In the genomic region with DNA sequence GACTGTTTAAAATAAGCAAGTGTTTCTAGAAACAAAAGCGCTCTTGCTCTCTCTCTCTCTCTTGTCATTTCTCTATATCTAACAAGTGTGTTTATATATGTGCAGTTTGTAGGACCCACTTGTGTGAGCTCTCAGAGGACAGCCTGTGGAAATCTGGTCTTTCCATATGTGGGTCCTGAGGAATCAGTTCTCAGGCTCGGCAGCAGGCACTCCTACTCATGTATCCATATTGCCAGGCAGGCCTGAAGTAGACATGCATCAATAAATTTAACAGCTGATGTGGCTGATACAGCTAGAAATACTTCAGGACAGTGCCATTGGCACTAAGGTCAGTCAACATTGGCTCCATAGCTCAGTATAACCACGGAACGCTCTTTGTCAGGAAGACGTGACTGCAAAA, we compare ENCODE assay signal across 17 mouse cellular contexts. TPM values are rescaled to one million over a fixed set of nuclear protein-coding genes. Genes with fewer than 3 reads are reported as not detected.
DNase-seq lines count a peak whose midpoint lies in the region.
"Had no signal": no experiment of that assay in that cellular context is flagged by ENCODE, and none has a peak within 500 bp of the region (broad histone marks: within the 10 kb centered on the region; RNA-seq: fewer than 3 reads in every experiment).

No protein-coding gene starts in this region.

- peak; percentile 37 for DNase-seq in heart, adult 11 months
- no peak for DNase-seq in heart, postnatal 4 days
- peak; percentile 21 to 62 for DNase-seq in layer of hippocampus, adult 18-20 months (ENCODE audit: low spot score in 2 of 2)
- DNase-seq in layer of hippocampus, adult 8-10 months (ENCODE audit: low spot score in 2 of 2), result no peak
- peak; percentile 53 for DNase-seq in layer of hippocampus, adult 9-11 months
- DNase-seq in layer of hippocampus, adult 9-10 months (ENCODE audit: low spot score), result no peak
- DNase-seq in brain, adult 2 months (ENCODE audit: low read depth, low spot score), result peak; percentile 48
- no peak for DNase-seq in cerebellum, postnatal 4 days (ENCODE audit: low spot score in 2 of 2)
- DNase-seq: adrenal gland, adult 2 months; adrenal gland, postnatal 10 days; adrenal gland, postnatal 25 days; cerebellum, adult 11-12 months; cerebellum, adult 2 months; cerebellum, adult 9-10 months; cerebellum, postnatal 10 days; cerebellum, postnatal 25 days; embryo, embryonic 11 days had no signal

RNA-seq across cellular contexts. Expression of gene Ankmy2, which starts 45.8 kb away (rescaled TPM):
- 10 to 100 TPM; 22.1 to 23.6 TPM for total RNA-seq in heart, postnatal 4 days (2021)
- total RNA-seq in layer of hippocampus, adult 18-20 months (2021), result 10 to 100 TPM; 54.3 to 55.3 TPM
- 10 to 100 TPM; 49.3 to 59.4 (median 54.0) TPM for total RNA-seq in layer of hippocampus, adult 8-10 months (2022)

RNA-seq across cellular contexts. Expression of gene Bzw2, which starts 46.8 kb away (rescaled TPM):
- 100 to 1,000 TPM; 168 to 170 TPM for total RNA-seq in heart, postnatal 4 days (2021)
- 10 to 100 TPM; 55.1 to 55.8 TPM for total RNA-seq in layer of hippocampus, adult 18-20 months (2021)
- 10 to 100 TPM; 50.8 to 60.5 (median 56.9) TPM for total RNA-seq in layer of hippocampus, adult 8-10 months (2022)

Comparison
In these comparisons a context has a peak if more than half of its experiments do, and no peak if none do; other contexts are left out.
1. DNase-seq: peak in heart, adult 11 months (single experiment), layer of hippocampus, adult 18-20 months (2 of 2), layer of hippocampus, adult 9-11 months (single experiment) and brain, adult 2 months (single experiment); none in heart, postnatal 4 days (single experiment), layer of hippocampus, adult 8-10 months (0 of 2), layer of hippocampus, adult 9-10 months (single experiment) and cerebellum, postnatal 4 days (0 of 2).